Mouse (Mus musculus) embryonic facial prominence, embryonic 15.5 days (tissue): ENCODE results near the gene Sp100. TPM values are rescaled to one million over a fixed set of nuclear protein-coding genes. Genes with fewer than 3 reads are reported as not detected.
"Not testable (repeated sequence)": the region's sequence is repeated elsewhere in the genome, so short reads cannot be mapped to it uniquely, and the experiment has no call there.

Source experiments
- ATAC-seq: fragments of 200-750 bp; cut with Nextera tagmentation; 2 replicates; pipeline ENCODE4 v1.8.0; 2017; ENCODE audit warnings: low read depth, moderate TSS enrichment; ENCODE audit not compliant: insufficient number of reproducible peaks, low FRiP score, low TSS enrichment
- H3K27ac ChIP-seq: fragments of 300-500 bp; sonication (generic); replicated peaks from 2 replicates; pipeline ENCODE4 v1.5.1; 2015; ENCODE audit warnings: mild to moderate bottlenecking, inconsistent platforms
- H3K27me3 ChIP-seq: fragments of 300-500 bp; sonication (generic); 2 replicates; pipeline ENCODE4 v1.6.1; 2015; ENCODE audit warnings: inconsistent platforms
- H3K36me3 ChIP-seq: fragments of 300-500 bp; sonication (generic); 2 replicates; pipeline ENCODE4 v1.6.1; 2015; ENCODE audit warnings: mild to moderate bottlenecking, inconsistent platforms
- H3K4me1 ChIP-seq: fragments of 300-500 bp; sonication (generic); 2 replicates; pipeline ENCODE4 v1.6.1; 2015; ENCODE audit warnings: inconsistent platforms
- H3K4me2 ChIP-seq: fragments of 300-500 bp; sonication (generic); replicated peaks from 2 replicates; pipeline ENCODE4 v1.6.1; 2015; ENCODE audit warnings: mild to moderate bottlenecking, inconsistent platforms
- H3K4me3 ChIP-seq: fragments of 300-500 bp; sonication (generic); replicated peaks from 2 replicates; pipeline ENCODE4 v1.5.1; 2015; ENCODE audit warnings: mild to moderate bottlenecking, inconsistent platforms
- H3K9ac ChIP-seq: fragments of 300-500 bp; sonication (generic); 2 replicates; pipeline ENCODE4 v1.6.1; 2015; ENCODE audit warnings: inconsistent platforms
- H3K9me3 ChIP-seq: fragments of 300-500 bp; sonication (generic); replicated peaks from 2 replicates; pipeline ENCODE4 v1.6.1; 2016; ENCODE audit warnings: inconsistent platforms
- WGBS: fragments of 180-500 bp; shearing (Covaris S2); methylation state at CpG from one replicate; pipeline ENCODE4 v1.1.7; 2015; 5-methylcytosine and 5-hydroxymethylcytosine counted together
- polyA plus RNA-seq: library from polyadenylated mRNA; unstranded; fragments of >200 nt; fragmentation: Nextera tagmentation; extraction: Ambion mirVana; gene quantifications from 2 replicates; pipeline ENCODE4 v1.2.1, GENCODE M21; 2015

Gene Sp100
- polyA plus RNA-seq, 1 experiment from 2014 or later = 3.3 TPM

DNA sequence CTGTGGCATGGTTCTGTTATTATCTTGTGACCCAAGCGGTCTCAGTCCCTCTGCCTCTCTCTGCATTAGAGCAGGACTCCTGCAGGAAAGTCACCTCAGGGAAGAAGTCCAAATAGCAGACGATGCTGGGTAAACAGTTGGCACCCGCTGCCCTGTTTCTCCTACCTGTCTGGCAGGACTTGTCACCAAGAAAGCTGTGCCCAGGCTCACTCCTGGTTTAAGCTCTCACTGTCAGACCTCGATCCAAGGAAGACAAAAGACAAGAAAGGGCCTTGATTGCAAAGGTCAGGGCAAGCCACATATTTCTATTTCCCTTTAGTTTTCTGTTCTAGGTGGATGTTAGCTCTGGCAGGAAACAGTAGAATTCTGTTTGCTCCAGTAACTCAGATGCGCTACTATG lies 736 bp downstream of the Sp100 start:
- H3K4me1 ChIP-seq, H3K36me3 ChIP-seq, H3K27me3 ChIP-seq, H3K9me3 ChIP-seq, H3K4me2 ChIP-seq, H3K27ac ChIP-seq, H3K4me3 ChIP-seq, ATAC-seq, H3K9ac ChIP-seq: not testable (repeated sequence)
- WGBS = 76% methylated on average over 4 of the region's 5 CpGs

- not testable (repeated sequence) for H3K27ac ChIP-seq, H3K36me3 ChIP-seq, H3K4me3 ChIP-seq, H3K27me3 ChIP-seq, H3K9ac ChIP-seq, ATAC-seq, H3K9me3 ChIP-seq, H3K4me1 ChIP-seq, H3K4me2 ChIP-seq
- 79% methylated on average over 13 of the region's 13 CpGs for WGBS
Measured at GRCm38 (mm10) chr1:85651770-85652275, 2.0 kb downstream of the Sp100 start.

GRCm38 (mm10) chr1:85657211-85657610 lies 7.4 kb downstream of the Sp100 start:
- not testable (repeated sequence) for H3K27ac ChIP-seq, H3K4me3 ChIP-seq, H3K27me3 ChIP-seq, H3K36me3 ChIP-seq, H3K4me1 ChIP-seq, ATAC-seq, H3K9me3 ChIP-seq, H3K9ac ChIP-seq, H3K4me2 ChIP-seq
- 88% methylated on average over 2 of the region's 2 CpGs for WGBS

GRCm38 (mm10) chr1:85664266-85664665 lies 14.5 kb downstream of the Sp100 start:
- Histone ChIP-seq H3K27ac (no peak overlapping the region), H3K4me3 (no peak overlapping the region), H3K27me3 (no peaks in the 10 kb centered on the region), H3K9me3 (no peaks in the 10 kb centered on the region), H3K4me1 (no peaks in the 10 kb centered on the region), H3K9ac (no peak overlapping the region), H3K4me2 (no peak overlapping the region), H3K36me3 (no peaks in the 10 kb centered on the region)
- no peak for ATAC-seq

DNA sequence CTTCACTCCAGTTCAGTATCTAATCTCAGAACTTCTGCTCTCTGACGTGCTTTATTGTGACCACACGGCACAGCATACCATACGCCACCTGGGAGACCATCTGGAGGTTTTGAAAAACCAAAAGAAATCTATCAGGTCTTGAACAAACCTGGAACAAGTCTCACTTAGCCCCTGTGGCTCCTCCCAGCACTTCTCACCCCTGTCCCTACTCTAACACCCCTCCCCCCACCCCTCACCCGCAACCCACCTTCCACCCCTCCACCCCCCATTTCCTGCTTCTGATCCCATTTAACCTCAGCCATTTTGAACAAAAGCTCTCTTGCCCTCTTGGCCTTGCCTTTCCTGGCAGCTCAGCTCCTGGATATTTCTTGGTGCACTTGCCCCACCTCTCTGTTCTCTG lies 30.4 kb downstream of the Sp100 start:
- Histone ChIP-seq H3K27me3 (no peaks in the 10 kb centered on the region), H3K4me1 (no peaks in the 10 kb centered on the region), H3K36me3 (no peaks in the 10 kb centered on the region), H3K9me3 (no peaks in the 10 kb centered on the region), H3K9ac (no peak overlapping the region), H3K4me2 (no peak overlapping the region), H3K27ac (no peak overlapping the region), H3K4me3 (no peak overlapping the region)
- ATAC-seq = no peak
- WGBS = 48% methylated on average over 4 of the region's 4 CpGs

- H3K4me3 ChIP-seq = no peak overlapping the region
- no peak overlapping the region for H3K9ac ChIP-seq
- H3K4me2 ChIP-seq = no peak overlapping the region
- no peaks in the 10 kb centered on the region for H3K36me3 ChIP-seq
- no peaks in the 10 kb centered on the region for H3K9me3 ChIP-seq
- ATAC-seq = no peak; the same call in 1 of the 2 replicates
- no peak overlapping the region for H3K27ac ChIP-seq
- no peaks in the 10 kb centered on the region for H3K27me3 ChIP-seq
- 64% methylated on average over 5 of the region's 5 CpGs for WGBS
- no peaks in the 10 kb centered on the region for H3K4me1 ChIP-seq
Measured at GRCm38 (mm10) chr1:85686666-85687065, 36.9 kb downstream of the Sp100 start.

DNA sequence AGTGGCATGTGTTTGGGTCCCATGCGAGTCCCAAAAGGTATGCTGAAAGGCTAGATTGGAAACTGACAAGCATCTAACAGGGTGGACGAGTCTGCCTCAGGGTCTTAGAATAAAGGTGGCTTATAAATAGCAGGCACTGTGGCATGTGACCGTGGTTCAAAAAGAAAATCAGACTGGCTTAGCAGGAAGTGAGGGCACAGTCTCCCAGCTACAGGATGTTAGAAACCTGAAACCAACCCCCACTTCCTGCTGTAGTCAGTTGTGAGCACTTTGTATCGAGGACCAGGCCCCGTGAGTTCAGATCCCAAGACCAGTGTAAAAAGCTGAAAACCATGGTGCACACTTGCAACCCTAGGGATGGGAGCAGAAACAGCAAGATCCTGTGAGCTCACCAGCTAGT lies 37.6 kb downstream of the Sp100 start:
- Histone ChIP-seq H3K4me3 (no peak overlapping the region), H3K4me1 (no peaks in the 10 kb centered on the region), H3K27ac (no peak overlapping the region), H3K9ac (no peak overlapping the region), H3K36me3 (no peaks in the 10 kb centered on the region), H3K27me3 (no peaks in the 10 kb centered on the region), H3K4me2 (no peak overlapping the region), H3K9me3 (no peaks in the 10 kb centered on the region)
- ATAC-seq = no peak
- WGBS = 22% methylated on average over 5 of the region's 5 CpGs

DNA sequence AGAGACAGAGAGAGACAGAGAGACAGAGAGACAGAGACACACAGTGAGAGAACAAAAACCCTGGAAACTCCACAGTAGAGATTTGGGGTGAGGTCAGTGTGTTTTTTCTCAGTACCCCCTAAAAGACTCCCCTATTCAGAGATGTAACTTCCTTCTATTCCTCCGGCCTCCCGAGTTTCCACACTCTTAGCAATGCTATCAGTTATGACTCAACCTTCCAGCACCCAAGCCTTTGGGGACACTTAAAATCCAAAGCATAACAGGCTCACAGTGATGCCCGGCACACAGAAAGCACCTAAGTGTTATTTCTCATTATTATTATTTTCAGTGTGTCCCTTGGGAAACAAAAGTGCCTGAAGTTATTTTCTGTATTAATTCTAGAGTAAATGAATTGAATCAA lies 40.8 kb downstream of the Sp100 start:
- ATAC-seq = no peak
- H3K4me3 ChIP-seq = no peak overlapping the region
- H3K9me3 ChIP-seq = no peaks in the 10 kb centered on the region
- H3K9ac ChIP-seq = no peak overlapping the region
- no peaks in the 10 kb centered on the region for H3K36me3 ChIP-seq
- H3K27ac ChIP-seq = no peak overlapping the region
- no peaks in the 10 kb centered on the region for H3K4me1 ChIP-seq
- 81% methylated on average over 3 of the region's 3 CpGs for WGBS
- no peak overlapping the region for H3K4me2 ChIP-seq
- no peaks in the 10 kb centered on the region for H3K27me3 ChIP-seq

GRCm38 (mm10) chr1:85692281-85692680 lies 42.5 kb downstream of the Sp100 start:
- Histone ChIP-seq H3K27ac (no peak overlapping the region), H3K4me1 (no peaks in the 10 kb centered on the region), H3K36me3 (no peaks in the 10 kb centered on the region), H3K9ac (no peak overlapping the region), H3K9me3 (no peaks in the 10 kb centered on the region), H3K27me3 (no peaks in the 10 kb centered on the region), H3K4me2 (no peak overlapping the region), H3K4me3 (no peak overlapping the region)
- WGBS = 44% methylated on average over 1 of the region's 1 CpGs
- ATAC-seq = no peak

GRCm38 (mm10) chr1:85693280-85693679 lies 43.5 kb downstream of the Sp100 start:
- Histone ChIP-seq H3K9me3 (no peaks in the 10 kb centered on the region), H3K4me1 (no peaks in the 10 kb centered on the region), H3K27me3 (no peaks in the 10 kb centered on the region), H3K4me2 (no peak overlapping the region), H3K36me3 (no peaks in the 10 kb centered on the region), H3K9ac (no peak overlapping the region), H3K4me3 (no peak overlapping the region), H3K27ac (no peak overlapping the region)
- WGBS = 73% methylated on average over 3 of the region's 3 CpGs
- no peak for ATAC-seq

- WGBS = 72% methylated on average over 3 of the region's 3 CpGs
- Histone ChIP-seq H3K27ac (no peak overlapping the region), H3K4me2 (no peak overlapping the region), H3K4me1 (no peaks in the 10 kb centered on the region), H3K36me3 (no peaks in the 10 kb centered on the region), H3K9ac (no peak overlapping the region), H3K9me3 (no peaks in the 10 kb centered on the region), H3K4me3 (no peak overlapping the region), H3K27me3 (no peaks in the 10 kb centered on the region)
- no peak for ATAC-seq
Measured at GRCm38 (mm10) chr1:85695646-85696045, 45.9 kb downstream of the Sp100 start.

DNA sequence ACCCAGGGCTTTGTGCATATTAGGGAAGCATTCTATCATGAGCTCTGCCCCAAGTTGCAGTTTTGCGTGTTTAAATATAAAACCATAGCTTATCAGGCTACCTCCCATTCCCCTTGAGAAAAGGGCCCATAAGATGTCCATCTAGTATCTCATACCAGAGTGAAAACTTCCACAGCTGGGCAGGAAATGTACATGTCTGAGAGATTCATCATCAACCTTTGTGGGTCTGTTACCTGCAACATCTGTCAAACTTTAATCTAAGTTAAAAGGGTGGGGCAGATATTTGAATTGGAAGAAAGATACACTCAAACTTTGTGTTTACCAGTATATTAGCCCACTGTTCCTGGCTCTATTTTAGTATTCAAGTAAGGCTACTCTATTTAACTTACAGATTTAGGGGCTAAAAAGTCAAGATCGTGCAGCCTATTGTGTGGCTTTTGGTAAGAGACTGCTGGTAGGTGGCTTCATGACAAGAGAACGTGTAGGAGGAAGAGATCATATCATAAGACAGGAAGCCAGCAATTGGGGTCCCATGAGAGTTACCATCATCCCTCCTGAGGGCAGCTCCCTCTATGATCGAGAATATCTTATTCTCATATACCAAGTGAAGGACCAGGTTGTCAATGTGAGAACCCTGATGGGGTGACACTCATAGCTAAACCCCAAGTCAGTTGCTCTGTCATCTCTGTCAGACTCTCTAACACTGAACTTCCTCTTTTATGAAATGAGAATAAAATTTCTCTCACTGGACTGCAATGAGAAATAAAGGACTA lies 48.1 kb downstream of the Sp100 start:
- H3K4me3 ChIP-seq = no peak overlapping the region
- WGBS = 87% methylated on average over 4 of the region's 4 CpGs
- no peaks in the 10 kb centered on the region for H3K4me1 ChIP-seq
- H3K27ac ChIP-seq = no peak overlapping the region
- H3K9ac ChIP-seq = no peak overlapping the region
- H3K27me3 ChIP-seq = no peaks in the 10 kb centered on the region
- H3K9me3 ChIP-seq = no peaks in the 10 kb centered on the region
- no peak for ATAC-seq
- no peaks in the 10 kb centered on the region for H3K36me3 ChIP-seq
- H3K4me2 ChIP-seq = no peak overlapping the region
